Comparison of ENCODE assay signal across 14 mouse cellular contexts in the genomic region with DNA sequence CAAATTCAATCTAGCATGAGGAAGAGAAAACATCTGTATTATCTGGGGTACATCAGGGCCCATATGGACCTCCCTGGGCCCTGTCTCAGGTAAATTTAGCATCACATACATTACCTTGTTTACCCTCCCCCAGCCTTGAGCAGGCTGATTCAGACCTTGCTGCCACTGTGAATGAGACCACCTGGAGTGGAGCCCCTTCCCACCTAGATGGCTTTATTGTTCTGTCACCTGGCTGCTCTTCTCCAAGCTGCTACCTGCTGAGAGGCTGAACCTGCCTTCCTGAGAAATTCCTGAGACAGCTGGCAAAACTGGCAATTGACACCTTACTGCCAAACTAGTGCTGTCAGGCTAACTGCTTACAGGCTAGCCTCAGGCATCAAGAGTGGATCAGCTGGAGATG.
"Had no signal": no experiment of that assay in that cellular context is flagged by ENCODE, and none has a peak within 500 bp of the region (broad histone marks: within the 10 kb centered on the region; RNA-seq: fewer than 3 reads in every experiment).

No protein-coding gene starts in this region.

- H3K9me3 ChIP-seq: lung, embryonic 15.5 days; midbrain, embryonic 13.5 days; midbrain, embryonic 15.5 days; neural tube, embryonic 12.5 days; stomach, embryonic 15.5 days had no signal

- H3K27me3 ChIP-seq: lung, embryonic 15.5 days; megakaryocyte, embryonic 14.5 days; midbrain, embryonic 13.5 days; midbrain, embryonic 15.5 days; neural tube, embryonic 12.5 days; stomach, embryonic 15.5 days had no signal

- H3K9ac ChIP-seq: lung, embryonic 15.5 days; midbrain, embryonic 13.5 days; midbrain, embryonic 15.5 days; neural tube, embryonic 12.5 days; stomach, embryonic 15.5 days had no signal

- DNase-seq: lung, adult 18-20 months; lung, postnatal 14 days; lung, postnatal 36 days; right cerebral cortex, postnatal 14 days; thymus, adult 2 months; thymus, postnatal 25 days had no signal

- H3K4me3 ChIP-seq: lung, embryonic 15.5 days; megakaryocyte, embryonic 14.5 days; midbrain, embryonic 13.5 days; midbrain, embryonic 15.5 days; neural tube, embryonic 12.5 days; stomach, embryonic 15.5 days had no signal

- H3K36me3 ChIP-seq: lung, embryonic 15.5 days; midbrain, embryonic 13.5 days; midbrain, embryonic 15.5 days; neural tube, embryonic 12.5 days; stomach, embryonic 15.5 days had no signal

- H3K27ac ChIP-seq: lung, embryonic 15.5 days; macrophage; midbrain, embryonic 13.5 days; midbrain, embryonic 15.5 days; neural tube, embryonic 12.5 days; stomach, embryonic 15.5 days; stomach, postnatal 0 days had no signal

- H3K4me1 ChIP-seq: lung, embryonic 15.5 days; megakaryocyte, embryonic 14.5 days; midbrain, embryonic 13.5 days; midbrain, embryonic 15.5 days; neural tube, embryonic 12.5 days; stomach, embryonic 15.5 days had no signal
